Mouse (Mus musculus): ENCODE measurements around the gene Synpo2. TPM values are rescaled to one million over a fixed set of nuclear protein-coding genes. Genes with fewer than 3 reads are reported as not detected.

Synpo2 gene
- total RNA-seq, 1 experiment: 1.6 TPM

GRCm38 (mm10) chr3:123218646-123219045 lies 17.3 kb downstream of the Synpo2 start:
- Histone ChIP-seq H3K9me3 (ENCODE audit: control insufficient read depth, insufficient read depth, low read depth, low read length) (no peaks in the 10 kb centered on the region), H3K4me1 (ENCODE audit: control insufficient read depth in 2 of 2, insufficient read depth in 2 of 2, low read length in 2 of 2, poor library complexity in 1 of 2) (peaks cover 0 to 3% of the 10 kb centered on the region in 2 experiments; a peak in 1 of 4 replicates), H3K4me3 (ENCODE audit: insufficient read depth in 1 of 2, low read depth in 1 of 2, low read length in 2 of 2, poor library complexity in 1 of 2, severe bottlenecking in 1 of 2) (no peak overlapping the region), H3K9ac (ENCODE audit: insufficient read depth, low read depth, low read length, poor library complexity, severe bottlenecking) (no peak overlapping the region), H3K36me3 (ENCODE audit: control insufficient read depth, insufficient read depth, low read length, poor library complexity, severe bottlenecking) (no peaks in the 10 kb centered on the region), H3K27ac (ENCODE audit: insufficient read depth, low read depth, low read length, poor library complexity, severe bottlenecking) (no peak overlapping the region)
- DNase-seq (ENCODE audit: low read depth, low spot score): peak; percentile 21
- no peak for TF ChIP-seq ZC3H11A (IDR thresholded peaks at IDR 0.05; ENCODE audit: borderline replicate concordance, low read depth, low read length)
- TF ChIP-seq HCFC1 (IDR thresholded peaks at IDR 0.05; ENCODE audit: borderline replicate concordance, insufficient read depth, low read length): no peak
- TF ChIP-seq ZNF384 (IDR thresholded peaks at IDR 0.05; ENCODE audit: low read depth, low read length): no peak
- no peak for TF ChIP-seq CHD2 (IDR thresholded peaks at IDR 0.05; ENCODE audit: low read depth, low read length)
- TF ChIP-seq MAFK (IDR thresholded peaks at IDR 0.05; ENCODE audit: insufficient read depth, low read depth, low read length): no peak
- in situ Hi-C loops (cut with MboI; ENCODE audit: low sequenced_read_pairs in 2 of 2, unreplicated experiment in 2 of 2): no loop called here

DNA sequence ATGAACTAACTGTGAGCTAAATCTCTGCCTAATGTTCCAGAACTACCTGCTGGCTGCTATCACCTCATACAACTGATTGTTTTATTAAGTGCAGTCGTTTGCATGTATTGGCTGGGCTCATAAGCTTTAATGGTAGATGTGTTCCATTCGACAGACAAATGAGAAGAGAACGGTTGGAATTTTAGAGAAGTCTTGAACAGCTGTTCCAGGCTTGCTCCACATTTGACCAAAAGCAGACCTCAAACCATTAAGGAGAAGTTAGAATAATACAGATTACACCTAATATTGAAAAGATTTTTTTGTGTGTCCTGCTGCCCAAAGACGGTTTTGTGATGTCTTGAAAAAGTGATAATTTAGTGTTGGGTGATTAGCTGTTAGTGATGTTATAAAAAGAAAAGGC lies 27.1 kb downstream of the Synpo2 start:
- no peaks in the 10 kb centered on the region for H3K4me1 ChIP-seq (ENCODE audit: control insufficient read depth in 2 of 2, insufficient read depth in 2 of 2, low read length in 2 of 2, poor library complexity in 1 of 2)
- TF ChIP-seq ZC3H11A (IDR thresholded peaks at IDR 0.05; ENCODE audit: borderline replicate concordance, low read depth, low read length): no peak
- TF ChIP-seq HCFC1 (IDR thresholded peaks at IDR 0.05; ENCODE audit: borderline replicate concordance, insufficient read depth, low read length): no peak
- no peak for TF ChIP-seq MAFK (IDR thresholded peaks at IDR 0.05; ENCODE audit: insufficient read depth, low read depth, low read length)
- TF ChIP-seq ZNF384 (IDR thresholded peaks at IDR 0.05; ENCODE audit: low read depth, low read length): no peak
- TF ChIP-seq CHD2 (IDR thresholded peaks at IDR 0.05; ENCODE audit: low read depth, low read length): no peak
- H3K36me3 ChIP-seq (ENCODE audit: control insufficient read depth, insufficient read depth, low read length, poor library complexity, severe bottlenecking): no peaks in the 10 kb centered on the region
- no peak for DNase-seq (ENCODE audit: low read depth, low spot score)
- H3K4me3 ChIP-seq (ENCODE audit: insufficient read depth in 1 of 2, low read depth in 1 of 2, low read length in 2 of 2, poor library complexity in 1 of 2, severe bottlenecking in 1 of 2): no peak overlapping the region
- in situ Hi-C loops (cut with MboI; ENCODE audit: low sequenced_read_pairs in 2 of 2, unreplicated experiment in 2 of 2): no loop called here
- no peak overlapping the region for H3K9ac ChIP-seq (ENCODE audit: insufficient read depth, low read depth, low read length, poor library complexity, severe bottlenecking)
- H3K9me3 ChIP-seq (ENCODE audit: control insufficient read depth, insufficient read depth, low read depth, low read length): no peaks in the 10 kb centered on the region
- no peak overlapping the region for H3K27ac ChIP-seq (ENCODE audit: insufficient read depth, low read depth, low read length, poor library complexity, severe bottlenecking)

DNA sequence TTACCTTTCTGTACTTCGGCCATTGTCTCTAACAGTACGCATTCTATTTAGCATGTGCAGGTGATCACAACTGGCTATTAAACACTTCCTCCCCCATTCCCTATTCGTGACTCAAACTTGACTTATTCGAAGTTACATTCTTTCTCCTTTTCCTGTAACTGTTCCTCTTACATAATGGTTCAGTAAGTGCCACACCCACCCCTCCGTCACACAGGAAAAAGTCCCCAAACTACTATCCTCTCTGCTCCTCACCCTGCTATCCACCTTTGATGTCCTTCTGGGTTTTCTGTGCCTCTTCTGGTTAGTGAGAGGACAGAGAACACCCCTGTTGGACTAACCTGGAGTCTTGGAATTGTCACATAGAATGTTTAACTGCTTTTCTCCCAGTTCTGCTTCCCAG lies 28.6 kb downstream of the Synpo2 start:
- in situ Hi-C loops (cut with MboI; ENCODE audit: low sequenced_read_pairs in 2 of 2, unreplicated experiment in 2 of 2): no loop called here
- no peaks in the 10 kb centered on the region for H3K36me3 ChIP-seq (ENCODE audit: control insufficient read depth, insufficient read depth, low read length, poor library complexity, severe bottlenecking)
- H3K27ac ChIP-seq (ENCODE audit: insufficient read depth, low read depth, low read length, poor library complexity, severe bottlenecking): no peak overlapping the region
- TF ChIP-seq HCFC1 (IDR thresholded peaks at IDR 0.05; ENCODE audit: borderline replicate concordance, insufficient read depth, low read length): no peak
- TF ChIP-seq MAFK (IDR thresholded peaks at IDR 0.05; ENCODE audit: insufficient read depth, low read depth, low read length): no peak
- TF ChIP-seq ZC3H11A (IDR thresholded peaks at IDR 0.05; ENCODE audit: borderline replicate concordance, low read depth, low read length): no peak
- TF ChIP-seq ZNF384 (IDR thresholded peaks at IDR 0.05; ENCODE audit: low read depth, low read length): no peak
- no peak for TF ChIP-seq CHD2 (IDR thresholded peaks at IDR 0.05; ENCODE audit: low read depth, low read length)
- H3K9ac ChIP-seq (ENCODE audit: insufficient read depth, low read depth, low read length, poor library complexity, severe bottlenecking): no peak overlapping the region
- H3K4me3 ChIP-seq (ENCODE audit: insufficient read depth in 1 of 2, low read depth in 1 of 2, low read length in 2 of 2, poor library complexity in 1 of 2, severe bottlenecking in 1 of 2): no peak overlapping the region
- DNase-seq (ENCODE audit: low read depth, low spot score): no peak
- no peaks in the 10 kb centered on the region for H3K9me3 ChIP-seq (ENCODE audit: control insufficient read depth, insufficient read depth, low read depth, low read length)
- no peaks in the 10 kb centered on the region for H3K4me1 ChIP-seq (ENCODE audit: control insufficient read depth in 2 of 2, insufficient read depth in 2 of 2, low read length in 2 of 2, poor library complexity in 1 of 2)

GRCm38 (mm10) chr3:123205485-123205884 lies 30.5 kb downstream of the Synpo2 start:
- TF ChIP-seq MAFK (IDR thresholded peaks at IDR 0.05; ENCODE audit: insufficient read depth, low read depth, low read length) (no peak), HCFC1 (IDR thresholded peaks at IDR 0.05; ENCODE audit: borderline replicate concordance, insufficient read depth, low read length) (no peak), ZC3H11A (IDR thresholded peaks at IDR 0.05; ENCODE audit: borderline replicate concordance, low read depth, low read length) (no peak), ZNF384 (IDR thresholded peaks at IDR 0.05; ENCODE audit: low read depth, low read length) (no peak), CHD2 (IDR thresholded peaks at IDR 0.05; ENCODE audit: low read depth, low read length) (no peak)
- H3K36me3 ChIP-seq (ENCODE audit: control insufficient read depth, insufficient read depth, low read length, poor library complexity, severe bottlenecking): no peaks in the 10 kb centered on the region
- no peak overlapping the region for H3K27ac ChIP-seq (ENCODE audit: insufficient read depth, low read depth, low read length, poor library complexity, severe bottlenecking)
- no peak overlapping the region for H3K9ac ChIP-seq (ENCODE audit: insufficient read depth, low read depth, low read length, poor library complexity, severe bottlenecking)
- H3K9me3 ChIP-seq (ENCODE audit: control insufficient read depth, insufficient read depth, low read depth, low read length): no peaks in the 10 kb centered on the region
- in situ Hi-C loops (cut with MboI; ENCODE audit: low sequenced_read_pairs in 2 of 2, unreplicated experiment in 2 of 2): no loop called here
- DNase-seq (ENCODE audit: low read depth, low spot score): no peak
- no peaks in the 10 kb centered on the region for H3K4me1 ChIP-seq (ENCODE audit: control insufficient read depth in 2 of 2, insufficient read depth in 2 of 2, low read length in 2 of 2, poor library complexity in 1 of 2)
- no peak overlapping the region for H3K4me3 ChIP-seq (ENCODE audit: insufficient read depth in 1 of 2, low read depth in 1 of 2, low read length in 2 of 2, poor library complexity in 1 of 2, severe bottlenecking in 1 of 2)

- Histone ChIP-seq H3K4me3 (ENCODE audit: insufficient read depth in 1 of 2, low read depth in 1 of 2, low read length in 2 of 2, poor library complexity in 1 of 2, severe bottlenecking in 1 of 2) (no peak overlapping the region), H3K36me3 (ENCODE audit: control insufficient read depth, insufficient read depth, low read length, poor library complexity, severe bottlenecking) (no peaks in the 10 kb centered on the region), H3K4me1 (ENCODE audit: control insufficient read depth in 2 of 2, insufficient read depth in 2 of 2, low read length in 2 of 2, poor library complexity in 1 of 2) (no peaks in the 10 kb centered on the region), H3K9ac (ENCODE audit: insufficient read depth, low read depth, low read length, poor library complexity, severe bottlenecking) (no peak overlapping the region), H3K27ac (ENCODE audit: insufficient read depth, low read depth, low read length, poor library complexity, severe bottlenecking) (no peak overlapping the region), H3K9me3 (ENCODE audit: control insufficient read depth, insufficient read depth, low read depth, low read length) (no peaks in the 10 kb centered on the region)
- DNase-seq (ENCODE audit: low read depth, low spot score): no peak
- in situ Hi-C loops (cut with MboI; ENCODE audit: low sequenced_read_pairs in 2 of 2, unreplicated experiment in 2 of 2): no loop called here
- TF ChIP-seq MAFK (IDR thresholded peaks at IDR 0.05; ENCODE audit: insufficient read depth, low read depth, low read length) (no peak), ZC3H11A (IDR thresholded peaks at IDR 0.05; ENCODE audit: borderline replicate concordance, low read depth, low read length) (no peak), ZNF384 (IDR thresholded peaks at IDR 0.05; ENCODE audit: low read depth, low read length) (no peak), HCFC1 (IDR thresholded peaks at IDR 0.05; ENCODE audit: borderline replicate concordance, insufficient read depth, low read length) (no peak), CHD2 (IDR thresholded peaks at IDR 0.05; ENCODE audit: low read depth, low read length) (no peak)
These were observed 30.9 kb downstream of the Synpo2 start for GRCm38 (mm10) chr3:123205065-123205464.
